Mouse (Mus musculus): ENCODE measurements around the gene Srpk2. TPM values are rescaled to one million over a fixed set of nuclear protein-coding genes. Genes with fewer than 3 reads are reported as not detected.
A peak's percentile ranks its signal among the peaks of the same experiment; 100 is the strongest.
"Not testable (repeated sequence)": the region's sequence is repeated elsewhere in the genome, so short reads cannot be mapped to it uniquely, and the experiment has no call there.

Srpk2 gene
- 10 to 100 TPM; 41.3 to 45.4 TPM for total RNA-seq (2021)
- long read RNA-seq, experiment 1, full-length matches to known transcripts, result 5 of 25 reads
- long read RNA-seq, experiment 1, partial matches to known transcripts, result 4 of 25 reads
- long read RNA-seq, experiment 1, other reads (novel, unspliced or antisense), result 16 of 25 reads
- long read RNA-seq, experiment 2, full-length matches to known transcripts, result 1 of 28 reads
- long read RNA-seq, experiment 2, partial matches to known transcripts, result 11 of 28 reads
- long read RNA-seq, experiment 2, other reads (novel, unspliced or antisense), result 16 of 28 reads

DNA sequence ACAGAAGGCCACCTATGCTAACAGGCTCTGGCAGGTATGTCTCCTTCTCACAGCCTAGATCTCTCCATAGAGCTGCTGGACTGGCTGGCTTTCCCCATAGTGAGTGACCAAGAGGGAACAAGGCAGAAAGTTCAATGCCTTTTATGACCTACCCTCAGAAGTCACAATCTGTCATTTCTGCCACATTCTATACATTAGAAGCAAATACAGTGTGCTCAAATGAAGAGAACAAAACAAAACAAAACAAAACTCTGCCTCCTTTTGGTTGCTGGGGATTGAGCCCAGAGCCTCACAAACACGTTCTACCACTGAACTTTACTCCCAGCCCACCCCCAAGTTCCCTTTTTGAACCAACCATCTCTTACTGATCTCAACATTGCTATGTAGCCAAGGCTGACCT is at the start of gene Srpk2:
Gene Srpk2 (minus strand): TSS at position 101 of the 400 bp plus-strand sequence.
- DNase-seq (ENCODE audit: low spot score in 2 of 2), result no peak

DNA sequence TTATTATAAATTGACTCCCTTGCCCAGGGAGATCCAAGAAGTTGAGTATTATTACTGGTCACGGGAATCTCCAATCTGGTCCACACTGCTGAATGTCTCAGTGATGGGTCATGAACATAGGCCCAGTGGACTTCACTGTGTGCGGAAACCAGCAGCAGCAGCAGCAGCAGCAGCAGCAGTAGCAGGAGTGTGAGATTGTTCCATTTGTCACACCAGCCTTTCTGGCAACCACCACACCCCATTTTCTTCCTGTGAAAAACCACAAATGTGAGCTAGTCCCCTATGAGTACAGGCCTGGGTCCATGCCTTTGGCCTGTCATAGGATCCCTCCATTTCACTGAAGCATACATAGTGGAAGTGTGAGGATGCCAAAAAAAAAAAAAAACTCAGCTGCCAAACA is 37.5 kb upstream of the Srpk2 start:
- DNase-seq (ENCODE audit: low spot score in 2 of 2), result no peak

DNA sequence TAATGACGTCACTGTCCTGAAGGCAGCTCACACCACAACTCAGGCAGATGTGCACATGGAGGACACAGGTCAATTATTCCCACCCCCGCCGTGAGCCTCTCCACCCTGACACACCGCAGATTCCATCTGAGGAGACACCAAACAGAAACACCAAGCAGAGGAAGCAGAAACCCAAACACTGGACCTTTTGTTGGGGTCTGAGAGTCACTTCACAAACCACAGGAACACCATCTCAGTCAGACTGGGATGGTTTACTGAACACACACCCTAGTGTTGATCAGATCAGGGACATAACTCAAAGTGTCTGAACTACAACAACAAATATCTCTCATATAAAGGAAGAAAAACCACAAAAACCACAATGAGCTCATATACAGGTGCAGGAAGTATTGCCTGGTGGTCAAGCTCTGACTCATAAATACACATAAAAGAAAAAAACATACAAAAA is 34.5 kb upstream of the Srpk2 start:
- DNase-seq (ENCODE audit: low spot score in 2 of 2), result no peak

DNA sequence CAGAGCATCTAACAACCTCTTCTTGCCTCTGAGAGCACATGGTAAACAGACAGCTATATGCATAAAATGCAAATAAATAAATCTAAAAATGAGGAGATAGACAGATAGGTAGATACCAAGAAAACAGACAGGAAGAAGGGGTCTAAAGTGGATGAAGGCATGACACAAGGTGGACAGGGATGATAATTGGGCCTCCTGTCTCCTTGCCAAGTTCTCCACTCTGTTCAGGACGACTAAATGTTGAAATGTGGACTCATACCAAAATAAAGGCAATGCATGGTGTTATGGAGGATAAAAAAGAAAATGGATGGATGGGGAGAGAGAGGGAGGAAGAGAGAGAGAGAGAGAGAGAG is 33.7 kb upstream of the Srpk2 start:
- DNase-seq (ENCODE audit: low spot score in 2 of 2), result no peak

DNA sequence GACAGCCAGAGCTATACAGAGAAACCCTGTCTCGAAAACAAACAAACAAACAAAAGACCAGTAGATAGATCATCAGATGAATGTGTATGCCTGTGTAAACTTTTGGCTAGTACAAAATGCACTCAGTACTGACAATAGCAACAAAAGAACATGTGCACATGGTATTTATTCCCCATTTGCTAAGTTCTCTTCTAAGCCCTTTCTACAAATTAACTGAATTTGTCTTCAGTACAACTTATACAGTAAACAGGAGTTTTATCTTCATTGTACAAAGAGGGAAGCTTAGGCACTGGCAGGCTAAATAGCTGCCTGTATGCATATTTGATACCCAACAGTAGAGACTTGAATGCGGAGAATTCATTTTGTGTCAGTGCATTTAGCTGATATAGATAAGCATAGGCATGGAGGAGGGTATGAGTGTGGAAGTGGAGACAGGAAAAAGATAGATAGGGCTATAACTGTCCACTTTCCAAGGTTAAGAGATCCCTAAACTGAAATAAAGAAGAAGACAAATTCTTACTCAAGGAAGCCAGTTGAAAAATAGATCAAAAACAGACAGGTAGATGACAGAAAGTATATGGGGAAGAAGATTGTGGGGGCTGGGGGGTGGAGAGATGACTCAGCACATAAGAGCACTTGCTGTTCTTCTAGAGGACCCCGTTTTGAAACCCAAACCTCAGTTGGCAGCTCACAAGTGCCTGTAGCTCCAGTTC is 33.2 kb upstream of the Srpk2 start:
- DNase-seq (ENCODE audit: low spot score in 2 of 2), result no peak

- no peak for DNase-seq (ENCODE audit: low spot score in 2 of 2)
Measured at GRCm38 (mm10) chr5:23713401-23714335, 29.3 kb upstream of the Srpk2 start.

- DNase-seq (ENCODE audit: low spot score in 2 of 2), result peak; percentile 71 to 79
Measured at GRCm38 (mm10) chr5:23712130-23713001, 27.9 kb upstream of the Srpk2 start.

GRCm38 (mm10) chr5:23711671-23712129 is 27.3 kb upstream of the Srpk2 start:
- DNase-seq (ENCODE audit: low spot score in 2 of 2), result peak in 1 of 2 experiments; percentile 10

DNA sequence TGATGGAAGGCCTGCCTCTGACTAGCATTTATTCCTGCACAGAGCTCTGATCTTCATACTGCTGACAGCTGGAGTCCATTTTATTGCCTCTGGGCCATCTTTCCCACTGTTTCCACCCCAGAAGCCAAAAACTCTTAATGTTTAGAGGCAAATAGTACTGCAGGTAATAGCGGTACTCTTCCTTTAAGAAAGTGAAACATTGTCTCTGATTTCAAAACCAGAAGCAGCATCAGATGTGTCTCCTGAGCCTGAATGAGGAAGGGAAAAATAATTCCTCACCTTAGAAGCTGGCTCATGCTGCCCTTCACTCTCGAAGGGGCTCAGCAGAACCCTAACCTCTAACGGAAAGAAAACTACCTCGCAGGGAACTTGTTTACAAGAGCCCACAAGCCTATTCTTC is 26.8 kb upstream of the Srpk2 start:
- no peak for DNase-seq (ENCODE audit: low spot score in 2 of 2)

GRCm38 (mm10) chr5:23709661-23710060 is 25.2 kb upstream of the Srpk2 start:
- DNase-seq (ENCODE audit: low spot score in 2 of 2), result no peak

- DNase-seq (ENCODE audit: low spot score in 2 of 2), result not testable (repeated sequence)
Measured at GRCm38 (mm10) chr5:23706601-23707597, 22.5 kb upstream of the Srpk2 start.

DNA sequence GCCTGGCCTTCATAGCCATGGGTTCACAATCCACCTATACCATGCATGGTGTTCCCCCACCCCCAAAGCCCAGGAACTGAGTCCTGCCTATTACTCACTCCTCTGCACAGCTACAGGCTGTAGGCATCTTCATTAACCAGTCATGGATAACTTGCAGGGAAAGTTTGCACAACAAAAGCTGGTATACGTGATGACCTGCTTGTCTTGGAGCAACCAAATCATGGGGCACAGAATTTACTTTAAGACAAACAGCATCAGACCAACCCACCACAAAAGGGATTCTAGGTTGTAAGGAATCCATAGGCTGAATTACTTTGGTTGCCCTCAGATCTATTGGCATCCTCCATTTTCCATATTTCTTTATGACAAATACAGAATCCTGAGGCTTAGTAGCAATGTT is 13.0 kb upstream of the Srpk2 start:
- no peak for DNase-seq (ENCODE audit: low spot score in 2 of 2)

- DNase-seq (ENCODE audit: low spot score in 2 of 2), result no peak
Measured at GRCm38 (mm10) chr5:23683431-23683830, 986 bp downstream of the Srpk2 start.

DNA sequence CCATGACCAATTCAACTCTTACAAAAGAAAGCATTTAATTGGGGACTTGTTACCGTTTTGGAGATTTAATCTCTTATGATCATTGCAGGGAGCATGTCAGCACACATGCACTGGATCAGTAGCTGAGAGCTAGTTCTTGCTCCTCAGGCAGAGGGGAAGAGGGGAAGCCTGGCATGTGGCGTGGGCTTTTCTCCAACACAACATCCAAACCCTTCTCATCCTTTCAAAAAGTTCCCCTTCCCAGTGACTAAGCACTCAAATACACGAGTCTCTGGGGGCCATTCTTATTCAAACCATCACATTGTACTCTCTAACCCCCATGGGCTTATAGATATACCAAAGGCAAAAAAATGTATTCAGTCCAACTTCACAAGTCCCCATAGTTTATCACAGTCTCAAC is 5.4 kb downstream of the Srpk2 start:
- no peak for DNase-seq (ENCODE audit: low spot score in 2 of 2)

DNA sequence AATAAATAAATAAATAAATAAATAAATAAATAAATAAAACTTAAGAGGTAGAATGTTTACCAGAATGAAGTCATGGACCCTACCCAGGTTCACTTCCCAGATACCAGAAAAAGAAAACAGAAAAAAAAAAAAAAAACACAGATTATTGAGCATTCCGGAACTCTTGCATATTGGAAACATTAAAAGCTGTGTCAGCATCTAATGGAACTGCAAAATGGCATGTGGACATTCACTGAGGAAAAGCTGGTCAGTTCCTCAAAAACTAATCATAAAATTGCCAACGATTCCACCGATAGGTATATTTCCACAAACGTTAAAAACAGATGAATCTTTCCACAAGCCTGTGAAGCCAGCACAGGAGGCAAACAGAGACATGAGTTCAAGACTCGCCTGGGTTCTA is 6.5 kb downstream of the Srpk2 start:
- DNase-seq (ENCODE audit: low spot score in 2 of 2), result no peak

GRCm38 (mm10) chr5:23677072-23677453 is 7.4 kb downstream of the Srpk2 start:
- no peak for DNase-seq (ENCODE audit: low spot score in 2 of 2)

GRCm38 (mm10) chr5:23676156-23677071 is 8.0 kb downstream of the Srpk2 start:
- peak in 1 of 2 experiments; percentile 45 for DNase-seq (ENCODE audit: low spot score in 2 of 2)

DNA sequence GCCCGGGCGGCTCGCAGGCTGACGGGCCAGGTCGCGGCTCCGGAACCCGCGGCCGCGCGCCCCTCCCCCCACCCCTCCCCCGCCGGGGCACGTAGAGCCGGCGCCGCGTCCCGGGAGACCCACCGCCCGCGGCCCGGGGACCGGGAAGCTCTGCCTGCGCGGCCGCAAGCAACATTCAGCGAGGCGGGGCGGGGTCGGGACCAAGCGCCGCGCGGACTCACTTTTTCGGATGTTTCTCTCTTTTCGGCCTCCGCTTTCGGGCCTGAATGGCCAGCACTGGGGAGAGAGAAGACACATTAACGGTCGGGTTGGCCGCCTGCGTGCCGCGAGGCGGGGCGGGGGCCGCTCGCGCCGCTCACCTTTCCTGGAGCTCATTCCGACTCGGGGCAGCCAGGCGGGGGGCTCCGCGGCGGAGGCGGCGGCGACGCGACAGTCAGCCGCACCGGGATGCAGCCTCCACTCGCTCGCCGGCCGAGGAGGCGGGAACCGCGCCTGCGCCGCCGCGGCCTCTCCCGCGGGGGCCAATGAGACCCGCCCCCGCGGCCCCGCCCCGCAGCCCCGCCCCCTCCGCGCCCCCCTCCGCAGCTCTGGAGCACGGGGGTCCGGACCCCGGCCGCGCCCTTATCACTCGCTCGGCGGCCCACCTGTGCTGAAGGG is 8.8 kb downstream of the Srpk2 start:
- peak; percentile 62 to 69 for DNase-seq (ENCODE audit: low spot score in 2 of 2)

Data from adrenal gland, adult 18-20 months (tissue).